Mouse (Mus musculus) G1E (cell line): Measurements from ENCODE around the gene Slc30a9. TPM values are rescaled to one million over a fixed set of nuclear protein-coding genes. Genes with fewer than 3 reads are reported as not detected.

ENCODE experiments used
- ATAC-seq: 2 replicates; pipeline ENCODE4 v1.8.0; 2016; ENCODE audit warnings: mild to moderate bottlenecking; ENCODE audit not compliant: insufficient number of reproducible peaks, poor library complexity, low FRiP score, severe bottlenecking; ENCODE audit errors: extremely low read depth
- DNase-seq: peaks from one replicate; pipeline ENCODE4 v3.0.0; 2012; ENCODE audit warnings: low spot score
- H3K27me3 ChIP-seq: 2 replicates; pipeline ENCODE4 v1.6.1; 2012; ENCODE audit warnings: mild to moderate bottlenecking, low read length, inconsistent platforms; ENCODE audit not compliant: insufficient read depth
- H3K36me3 ChIP-seq: replicated peaks from 2 replicates; pipeline ENCODE3; 2012; ENCODE audit warnings: mild to moderate bottlenecking, inconsistent platforms
- H3K4me1 ChIP-seq: 2 replicates; pipeline ENCODE4 v1.6.1; 2012; ENCODE audit warnings: low read depth, low read length, inconsistent platforms, mixed read lengths; ENCODE audit not compliant: insufficient read depth
- H3K4me3 ChIP-seq: 2 replicates; pipeline ENCODE4 v1.5.1; 2012; ENCODE audit warnings: low read depth, mild to moderate bottlenecking, inconsistent platforms, low read length, moderate library complexity, mixed read lengths
- H3K9me3 ChIP-seq: replicated peaks from 2 replicates; pipeline ENCODE4 v1.6.1; 2012; ENCODE audit warnings: inconsistent platforms
- CTCF ChIP-seq: IDR thresholded peaks from 2 replicates; pipeline ENCODE4 v1.5.1; 2012; ENCODE audit warnings: low read depth, low read length, inconsistent platforms, mixed read lengths
- GATA1 ChIP-seq: IDR thresholded peaks from 2 replicates; pipeline ENCODE4 v1.6.1; 2012; ENCODE audit warnings: borderline replicate concordance, low read length, inconsistent platforms, mixed read lengths
- GATA2 ChIP-seq: IDR thresholded peaks from 2 replicates; pipeline ENCODE4 v1.6.1; 2012; ENCODE audit warnings: low read depth, low read length, inconsistent platforms, borderline replicate concordance
- POLR2AphosphoS5 ChIP-seq: IDR thresholded peaks from 2 replicates; pipeline ENCODE4 v1.6.1; 2012; ENCODE audit warnings: low read depth, low read length, inconsistent platforms; ENCODE audit not compliant: insufficient replicate concordance
- TAL1 ChIP-seq: conservative IDR thresholded peaks from 2 replicates; pipeline ENCODE4 v1.6.1; 2012; ENCODE audit warnings: low read depth, low read length, inconsistent platforms, mixed read lengths
- polyA plus RNA-seq: library from polyadenylated mRNA; stranded (reverse); fragments of >175 nt; gene quantifications from 2 replicates; pipeline ENCODE4 v1.2.3, GENCODE M21; 2012
- total RNA-seq, 2 experiments: library from RNA; stranded (forward) in 1 of 2; stranded (reverse) in 1 of 2; fragments of 200-1000 nt in 1 of 2; fragments of >200 nt in 1 of 2; fragmentation: Nextera tagmentation in 1 of 2; gene quantifications; 2 replicates each; pipeline ENCODE4 v1.2.3; 2014 to 2017

Gene Slc30a9
- total and polyA plus RNA-seq, 3 experiments = 9.3 to 109 (median 103) TPM

GRCm38 (mm10) chr5:67348949-67349348 lies 42.2 kb downstream of the Slc30a9 start:
- Histone ChIP-seq H3K4me1 (no peaks in the 10 kb centered on the region), H3K36me3 (peaks cover 93% of the 10 kb centered on the region), H3K27me3 (no peaks in the 10 kb centered on the region), H3K4me3 (no peak overlapping the region), H3K9me3 (no peaks in the 10 kb centered on the region)
- DNase-seq (no peak), ATAC-seq (no peak)
- TF ChIP-seq GATA1 = no peak
- TF ChIP-seq TAL1 = no peak
- no peak for TF ChIP-seq POLR2AphosphoS5
- TF ChIP-seq GATA2 = no peak
- no peak for TF ChIP-seq CTCF

- H3K36me3 ChIP-seq = peaks cover 3% of the 10 kb centered on the region
- H3K9me3 ChIP-seq = no peaks in the 10 kb centered on the region
- DNase-seq = no peak
- H3K27me3 ChIP-seq = no peaks in the 10 kb centered on the region
- no peaks in the 10 kb centered on the region for H3K4me1 ChIP-seq
- H3K4me3 ChIP-seq = no peak overlapping the region
- TF ChIP-seq GATA2 = no peak
- TF ChIP-seq TAL1 = no peak
- no peak for ATAC-seq
Measured at GRCm38 (mm10) chr5:67362316-67362715, 55.6 kb downstream of the Slc30a9 start.

- Histone ChIP-seq H3K4me3 (no peak overlapping the region), H3K9me3 (no peaks in the 10 kb centered on the region), H3K36me3 (no peaks in the 10 kb centered on the region), H3K27me3 (no peaks in the 10 kb centered on the region), H3K4me1 (no peaks in the 10 kb centered on the region)
- no peak for ATAC-seq
- no peak for DNase-seq
- TF ChIP-seq GATA2 = no peak
- no peak for TF ChIP-seq POLR2AphosphoS5
- TF ChIP-seq CTCF = no peak
- no peak for TF ChIP-seq TAL1
- TF ChIP-seq GATA1 = no peak
Measured at GRCm38 (mm10) chr5:67362931-67363330, 56.2 kb downstream of the Slc30a9 start.

- no peak for DNase-seq
- Histone ChIP-seq H3K27me3 (no peaks in the 10 kb centered on the region), H3K9me3 (no peaks in the 10 kb centered on the region), H3K36me3 (no peaks in the 10 kb centered on the region), H3K4me3 (no peak overlapping the region), H3K4me1 (no peaks in the 10 kb centered on the region)
- ATAC-seq = no peak
- TF ChIP-seq GATA2 (no peak), TAL1 (no peak), CTCF (no peak), GATA1 (no peak), POLR2AphosphoS5 (no peak)
Measured at GRCm38 (mm10) chr5:67377044-67377621, 70.4 kb downstream of the Slc30a9 start.

- ATAC-seq = no peak
- DNase-seq = no peak
- H3K27me3 ChIP-seq = no peaks in the 10 kb centered on the region
- no peaks in the 10 kb centered on the region for H3K36me3 ChIP-seq
- no peak for TF ChIP-seq POLR2AphosphoS5
- no peak for TF ChIP-seq CTCF
- TF ChIP-seq TAL1 = no peak
- TF ChIP-seq GATA1 = no peak
- TF ChIP-seq GATA2 = no peak
- no peaks in the 10 kb centered on the region for H3K4me1 ChIP-seq
- H3K4me3 ChIP-seq = no peak overlapping the region
- no peaks in the 10 kb centered on the region for H3K9me3 ChIP-seq
Measured at GRCm38 (mm10) chr5:67381690-67382089, 74.9 kb downstream of the Slc30a9 start.

- Histone ChIP-seq H3K36me3 (no peaks in the 10 kb centered on the region), H3K27me3 (no peaks in the 10 kb centered on the region), H3K4me1 (no peaks in the 10 kb centered on the region), H3K4me3 (no peak overlapping the region), H3K9me3 (no peaks in the 10 kb centered on the region)
- ATAC-seq = no peak
- TF ChIP-seq TAL1 (no peak), CTCF (no peak), GATA1 (no peak), GATA2 (no peak), POLR2AphosphoS5 (no peak)
- no peak for DNase-seq
Measured at GRCm38 (mm10) chr5:67382556-67382955, 75.8 kb downstream of the Slc30a9 start.

- no peak for DNase-seq
Measured at GRCm38 (mm10) chr5:67393951-67394350, 87.2 kb downstream of the Slc30a9 start.

More at GRCm38 (mm10) chr5:67393951-67394350, 87.2 kb downstream of the Slc30a9 start:
- H3K4me1 ChIP-seq = no peaks in the 10 kb centered on the region
- H3K9me3 ChIP-seq = no peaks in the 10 kb centered on the region
- TF ChIP-seq CTCF = no peak
- TF ChIP-seq POLR2AphosphoS5 = no peak
- no peak for TF ChIP-seq GATA1
- no peak for TF ChIP-seq TAL1
- TF ChIP-seq GATA2 = no peak
- H3K27me3 ChIP-seq = no peaks in the 10 kb centered on the region; the same call in 1 of the 2 replicates
- no peak overlapping the region for H3K4me3 ChIP-seq
- no peak for ATAC-seq
- no peaks in the 10 kb centered on the region for H3K36me3 ChIP-seq
